Mouse (Mus musculus) midbrain, embryonic 11.5 days (tissue): ENCODE measurements around the gene Tff3. TPM values are rescaled to one million over a fixed set of nuclear protein-coding genes. Genes with fewer than 3 reads are reported as not detected.
A peak's percentile ranks its signal among the peaks of the same experiment; 100 is the strongest.

ENCODE experiments used
- ATAC-seq: fragments of 200-750 bp; cut with Nextera tagmentation; 2 replicates; pipeline ENCODE4 v1.8.0; 2017; ENCODE audit warnings: moderate TSS enrichment, moderate library complexity; ENCODE audit not compliant: low FRiP score
- DNase-seq: peaks from one replicate; pipeline ENCODE4 v3.0.0; 2015; ENCODE audit warnings: low spot score; ENCODE audit errors: missing footprints
- H3K27ac ChIP-seq: fragments of 300-500 bp; sonication (generic); 2 replicates; pipeline ENCODE4 v1.5.1; 2014; ENCODE audit warnings: low read depth, low read length
- H3K27me3 ChIP-seq: fragments of 300-500 bp; sonication (generic); 2 replicates; pipeline ENCODE4 v1.6.1; 2014; ENCODE audit warnings: mild to moderate bottlenecking, low read length, moderate library complexity, mixed read lengths; ENCODE audit not compliant: control insufficient read depth, insufficient read depth
- H3K36me3 ChIP-seq: fragments of 300-500 bp; sonication (generic); 2 replicates; pipeline ENCODE4 v1.6.1; 2014; ENCODE audit warnings: mild to moderate bottlenecking, low read length, moderate library complexity, mixed read lengths; ENCODE audit not compliant: control insufficient read depth, insufficient read depth
- H3K4me1 ChIP-seq: fragments of 300-500 bp; sonication (generic); 2 replicates; pipeline ENCODE4 v1.6.1; 2014; ENCODE audit warnings: low read length; ENCODE audit not compliant: control insufficient read depth, insufficient read depth
- H3K4me2 ChIP-seq: fragments of 300-500 bp; sonication (generic); 2 replicates; pipeline ENCODE4 v1.6.1; 2014; ENCODE audit warnings: mild to moderate bottlenecking, moderate library complexity
- H3K4me3 ChIP-seq: fragments of 300-500 bp; sonication (generic); 2 replicates; pipeline ENCODE4 v1.5.1; 2014; ENCODE audit warnings: low read depth, low read length
- H3K9ac ChIP-seq: fragments of 300-500 bp; sonication (generic); 2 replicates; pipeline ENCODE4 v1.6.1; 2014; ENCODE audit warnings: low read length
- H3K9me3 ChIP-seq: fragments of 300-500 bp; sonication (generic); 2 replicates; pipeline ENCODE4 v1.6.1; 2016; ENCODE audit warnings: low read length; ENCODE audit not compliant: control insufficient read depth
- WGBS: fragments of 180-500 bp; shearing (Covaris S2); extraction: QIAGEN DNeasy Blood & Tissue Kit; methylation state at CpG from one replicate; pipeline ENCODE4 v1.1.7; 2014; 5-methylcytosine and 5-hydroxymethylcytosine counted together
- polyA plus RNA-seq: library from polyadenylated mRNA; unstranded; fragments of >200 nt; fragmentation: Nextera tagmentation; extraction: Ambion mirVana; gene quantifications from 2 replicates; pipeline ENCODE4 v1.2.1, GENCODE M21; 2014

Gene Tff3
- polyA plus RNA-seq, 1 experiment from 2014 or later, result 1.7 TPM

DNA sequence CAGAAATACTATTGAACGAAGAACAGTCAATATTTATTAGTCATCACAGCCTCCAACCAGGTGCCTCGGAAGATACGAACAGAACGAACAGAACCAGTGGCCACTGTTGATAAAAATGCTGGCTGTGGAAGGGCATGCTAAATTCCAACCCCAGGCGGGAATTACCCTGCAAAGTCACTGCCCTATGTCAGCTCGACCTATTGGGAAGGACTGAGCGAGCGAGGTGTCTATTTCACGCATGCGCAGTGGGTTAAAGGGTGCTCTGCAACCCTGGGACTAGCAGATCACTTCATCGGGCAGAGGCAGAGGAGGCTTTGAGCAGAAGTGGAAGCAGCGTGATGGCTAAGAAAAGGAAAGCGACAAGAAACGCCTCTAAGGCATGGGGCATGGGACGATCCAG lies 4.3 kb upstream of the Tff3 start:
- Histone ChIP-seq H3K4me1 (peaks cover 5% of the 10 kb centered on the region; the same call in 1 of the 2 replicates), H3K4me2 (no peak overlapping the region), H3K9ac (no peak overlapping the region), H3K4me3 (no peak overlapping the region), H3K9me3 (no peaks in the 10 kb centered on the region), H3K27me3 (no peaks in the 10 kb centered on the region), H3K27ac (no peak overlapping the region), H3K36me3 (no peaks in the 10 kb centered on the region)
- 86% methylated on average over 15 of the region's 15 CpGs for WGBS
- ATAC-seq (no peak), DNase-seq (no peak)

DNA sequence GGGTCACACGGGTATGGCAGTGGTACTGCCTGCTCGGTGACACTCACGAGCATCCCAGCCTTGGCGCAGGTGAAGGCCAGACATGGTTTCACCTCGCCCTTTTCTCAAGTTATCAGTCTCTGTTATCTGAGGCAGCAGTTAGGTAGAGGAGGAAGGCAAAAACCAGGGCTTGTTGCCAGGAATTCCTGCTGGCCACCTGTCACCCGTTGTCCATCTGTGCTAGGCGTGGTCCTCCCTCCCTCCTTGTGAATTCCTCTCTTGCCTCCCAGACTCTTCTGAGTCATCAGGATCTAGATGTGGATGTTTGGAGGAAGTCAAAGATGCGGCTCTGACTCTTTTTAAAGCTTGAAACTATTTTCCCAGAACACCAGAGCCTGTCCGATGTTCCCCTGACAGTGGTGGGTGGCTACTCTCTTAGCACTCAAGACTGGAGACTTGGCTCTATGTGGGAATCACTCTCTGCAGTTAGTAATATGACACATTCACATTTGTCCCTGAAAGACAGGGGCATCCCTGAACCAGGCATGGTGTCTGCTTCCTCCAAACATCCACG lies 1.9 kb upstream of the Tff3 start:
- Histone ChIP-seq H3K4me2 (no peak overlapping the region), H3K36me3 (no peaks in the 10 kb centered on the region; the same call in 1 of the 2 replicates), H3K27ac (no peak overlapping the region), H3K9me3 (no peaks in the 10 kb centered on the region), H3K27me3 (no peaks in the 10 kb centered on the region), H3K4me3 (no peak overlapping the region), H3K9ac (no peak overlapping the region), H3K4me1 (peaks cover 5% of the 10 kb centered on the region; the same call in 1 of the 2 replicates)
- 90% methylated on average over 10 of the region's 10 CpGs for WGBS
- ATAC-seq, result no peak
- no peak for DNase-seq

DNA sequence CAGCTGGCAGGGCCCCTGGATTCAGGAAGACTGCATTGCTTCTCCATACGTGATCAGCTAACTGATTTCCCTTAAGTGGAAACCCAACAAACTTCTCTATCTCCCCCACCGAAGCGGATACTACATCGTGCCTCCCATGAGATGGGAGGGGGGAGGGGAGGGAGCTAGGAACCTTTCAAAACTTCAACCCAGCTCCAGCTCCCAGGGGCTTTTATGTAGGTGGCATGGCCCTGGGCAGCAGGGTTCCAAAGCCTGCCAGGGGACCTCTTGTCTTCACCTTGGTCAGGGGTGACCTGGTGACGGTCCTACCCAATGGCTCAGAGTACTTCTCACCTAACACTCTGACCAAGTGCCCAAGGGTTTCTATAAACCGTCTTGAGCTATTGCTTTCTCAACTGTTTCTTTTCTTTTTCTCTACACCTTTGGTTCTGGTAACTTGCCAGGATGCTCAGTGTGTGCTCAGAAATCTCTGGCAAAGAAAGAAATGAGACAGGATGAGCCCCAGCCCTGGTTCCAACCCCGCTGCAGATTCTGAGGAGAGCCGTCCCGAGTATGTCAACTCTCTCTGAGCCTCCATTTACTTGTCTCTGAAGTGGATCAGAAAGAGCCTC lies 633 bp downstream of the Tff3 start:
- WGBS, result 86% methylated on average over 9 of the region's 9 CpGs
- ATAC-seq, result no peak
- no peak overlapping the region for H3K9ac ChIP-seq

GRCm38 (mm10) chr17:31125548-31126266 lies 3.7 kb downstream of the Tff3 start:
- H3K9me3 ChIP-seq, result no peaks in the 10 kb centered on the region
- peaks cover 5% of the 10 kb centered on the region; the same call in 1 of the 2 replicates for H3K4me1 ChIP-seq
- 47% methylated on average over 9 of the region's 9 CpGs for WGBS
- H3K27me3 ChIP-seq, result no peaks in the 10 kb centered on the region
- H3K4me2 ChIP-seq, result no peak overlapping the region
- DNase-seq, result no peak
- H3K9ac ChIP-seq, result no peak overlapping the region
- peak; percentile 68 for ATAC-seq
- H3K27ac ChIP-seq, result no peak overlapping the region; the same call in 1 of the 2 replicates
- no peaks in the 10 kb centered on the region; the same call in 1 of the 2 replicates for H3K36me3 ChIP-seq
- no peak overlapping the region for H3K4me3 ChIP-seq

More for the DNA sequence above, 633 bp downstream of the Tff3 start:
- Histone ChIP-seq H3K36me3 (no peaks in the 10 kb centered on the region; the same call in 1 of the 2 replicates), H3K27ac (no peak overlapping the region), H3K27me3 (no peaks in the 10 kb centered on the region), H3K4me3 (no peak overlapping the region), H3K4me2 (no peak overlapping the region), H3K9me3 (no peaks in the 10 kb centered on the region), H3K4me1 (peaks cover 5% of the 10 kb centered on the region; the same call in 1 of the 2 replicates)
- no peak for DNase-seq

- H3K27me3 ChIP-seq, result no peaks in the 10 kb centered on the region
- no peak for ATAC-seq
- H3K9me3 ChIP-seq, result no peaks in the 10 kb centered on the region
- H3K4me3 ChIP-seq, result no peak overlapping the region
- 23% methylated on average over 8 of the region's 8 CpGs for WGBS
- H3K9ac ChIP-seq, result no peak overlapping the region
- H3K36me3 ChIP-seq, result no peaks in the 10 kb centered on the region
- no peak overlapping the region for H3K4me2 ChIP-seq
- no peak overlapping the region for H3K27ac ChIP-seq
- no peaks in the 10 kb centered on the region; the same call in 1 of the 2 replicates for H3K4me1 ChIP-seq
- peak; percentile 95 for DNase-seq
Observed at GRCm38 (mm10) chr17:31121975-31122374, 7.5 kb downstream of the Tff3 start.

DNA sequence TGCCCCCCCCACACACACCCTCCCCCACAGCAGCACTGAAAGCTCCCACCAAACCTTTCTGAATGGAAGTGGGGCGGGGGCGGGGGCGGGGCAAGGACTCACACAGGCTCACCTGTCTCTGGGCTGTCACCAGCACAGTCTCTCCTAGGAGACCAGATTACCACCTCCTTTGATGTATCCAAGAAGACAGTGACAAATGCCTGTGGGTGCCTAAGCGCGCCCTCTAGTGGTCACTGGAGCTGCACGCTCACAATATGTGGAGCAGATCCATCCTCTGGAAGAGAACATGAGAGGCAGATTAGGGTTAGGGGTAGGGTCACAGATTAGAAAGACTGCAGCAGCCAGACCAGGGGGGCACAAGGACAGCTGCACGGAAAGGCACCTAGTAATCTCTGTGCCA lies 10.0 kb downstream of the Tff3 start:
- H3K27ac ChIP-seq, result no peak overlapping the region
- no peak overlapping the region for H3K4me3 ChIP-seq
- 3% methylated on average over 7 of the region's 7 CpGs for WGBS
- H3K4me1 ChIP-seq, result no peaks in the 10 kb centered on the region; the same call in 1 of the 2 replicates
- peak; percentile 67 for ATAC-seq
- no peaks in the 10 kb centered on the region for H3K27me3 ChIP-seq
- DNase-seq, result peak; percentile 97
- H3K9ac ChIP-seq, result no peak overlapping the region
- H3K36me3 ChIP-seq, result no peaks in the 10 kb centered on the region
- H3K4me2 ChIP-seq, result no peak overlapping the region
- H3K9me3 ChIP-seq, result no peaks in the 10 kb centered on the region

DNA sequence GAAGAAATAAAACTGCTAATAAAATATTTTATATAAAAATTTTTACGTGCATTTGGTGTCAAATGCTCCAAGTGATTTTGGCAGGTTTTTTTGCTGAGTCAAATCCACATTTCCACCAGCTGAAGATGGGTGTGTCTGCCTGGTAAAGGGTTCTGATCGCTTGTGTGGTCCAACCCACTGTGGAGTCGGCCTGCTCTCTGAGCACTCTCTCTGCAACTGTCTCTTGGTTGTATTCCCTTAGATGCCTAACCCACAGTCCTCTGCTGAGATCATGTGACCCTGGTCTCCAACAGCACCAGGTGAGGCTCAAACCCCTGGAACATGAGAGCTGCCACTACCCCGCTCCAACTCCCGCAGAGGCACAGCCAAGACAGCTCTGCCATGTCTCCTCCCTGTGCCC lies 11.5 kb downstream of the Tff3 start:
- Histone ChIP-seq H3K4me2 (no peak overlapping the region), H3K9ac (no peak overlapping the region), H3K27me3 (no peaks in the 10 kb centered on the region), H3K36me3 (no peaks in the 10 kb centered on the region), H3K4me1 (peaks cover 11% of the 10 kb centered on the region), H3K9me3 (no peaks in the 10 kb centered on the region), H3K27ac (no peak overlapping the region), H3K4me3 (no peak overlapping the region)
- ATAC-seq, result no peak
- DNase-seq, result no peak
- 91% methylated on average over 5 of the region's 5 CpGs for WGBS

- 64% methylated on average over 6 of the region's 6 CpGs for WGBS
- Histone ChIP-seq H3K4me1 (peaks cover 14% of the 10 kb centered on the region), H3K27me3 (no peaks in the 10 kb centered on the region), H3K4me3 (no peak overlapping the region), H3K27ac (no peak overlapping the region), H3K36me3 (no peaks in the 10 kb centered on the region), H3K9me3 (no peaks in the 10 kb centered on the region), H3K4me2 (no peak overlapping the region), H3K9ac (no peak overlapping the region)
- ATAC-seq (no peak), DNase-seq (no peak)
Observed at GRCm38 (mm10) chr17:31116063-31116462, 13.4 kb downstream of the Tff3 start.
